Mouse (Mus musculus) heart, adult 2 months (tissue): ENCODE data around the gene Dcaf11.

Experiments used
- CTCF ChIP-seq: fragments of 200-600 bp; IDR thresholded peaks from 2 replicates; pipeline ENCODE4 v1.8.1; 2022; ENCODE audit warnings: antibody characterized with exemption, mild to moderate bottlenecking, moderate library complexity
- EP300 ChIP-seq: fragments of 200-500 bp; IDR thresholded peaks from 2 replicates; pipeline ENCODE4 v1.6.1; 2011; ENCODE audit warnings: low read depth, low read length, control low read depth; ENCODE audit not compliant: insufficient read depth
- POLR2A ChIP-seq: fragments of 200-500 bp; IDR thresholded peaks from 2 replicates; pipeline ENCODE4 v1.6.1; 2011; ENCODE audit warnings: mild to moderate bottlenecking, low read depth, low read length, control low read depth; ENCODE audit not compliant: insufficient read depth

DNA sequence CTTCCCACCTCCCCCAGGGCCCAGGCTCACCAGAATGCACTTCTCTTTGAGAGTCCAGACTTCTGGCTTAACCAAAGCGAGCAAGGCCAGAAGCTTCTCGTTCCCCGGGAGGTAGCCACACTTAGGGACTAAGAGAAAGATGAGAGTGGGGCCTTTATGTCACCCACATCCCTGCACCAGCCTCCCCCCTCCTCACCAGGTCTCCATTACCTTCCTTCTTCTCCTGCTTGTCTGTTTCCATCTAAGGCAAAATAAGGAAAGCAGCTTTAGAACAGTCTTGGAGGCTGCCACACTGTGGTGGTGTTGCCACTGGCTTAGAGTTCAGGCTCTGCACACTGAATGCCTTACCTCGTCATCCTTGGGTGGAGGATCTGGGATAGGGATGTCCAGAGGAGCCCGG lies 29.5 kb downstream of the Dcaf11 start:
- TF ChIP-seq CTCF (no peak), POLR2A (no peak), EP300 (no peak)
